Mouse (Mus musculus): ENCODE results near the gene Fam163a.

- TF ChIP-seq CTCF (conservative IDR thresholded peaks at IDR 0.05 in 1 of 2, IDR thresholded peaks at IDR 0.05 in 1 of 2; ENCODE audit: low read depth in 2 of 2, low read length in 2 of 2) (no peak), ZC3H11A (IDR thresholded peaks at IDR 0.05; ENCODE audit: low read depth, low read length) (no peak), ZNF384 (IDR thresholded peaks at IDR 0.05; ENCODE audit: low read depth, low read length) (no peak), CHD1 (IDR thresholded peaks at IDR 0.05; ENCODE audit: low read depth, low read length) (no peak), POLR2A (IDR thresholded peaks at IDR 0.05; ENCODE audit: low read depth, low read length) (no peak), MXI1 (IDR thresholded peaks at IDR 0.05; ENCODE audit: low read depth, low read length) (no peak), UBTF (IDR thresholded peaks at IDR 0.05; ENCODE audit: low read depth, low read length) (no peak), NRF1 (IDR thresholded peaks at IDR 0.05; ENCODE audit: low read depth, low read length) (no peak), POLR2AphosphoS2 (IDR thresholded peaks at IDR 0.05; ENCODE audit: low read depth, low read length) (no peak), BHLHE40 (IDR thresholded peaks at IDR 0.05; ENCODE audit: low read depth, low read length) (no peak), ZKSCAN1 (IDR thresholded peaks at IDR 0.05; ENCODE audit: borderline replicate concordance, low read depth, low read length) (no peak), EP300 (IDR thresholded peaks at IDR 0.05; ENCODE audit: low read length) (no peak), TBP (conservative IDR thresholded peaks at IDR 0.05; ENCODE audit: low read depth, low read length) (no peak)
Measured at GRCm38 (mm10) chr1:156044211-156044611, 160.6 kb downstream of the Fam163a start.

Data from CH12.LX (cell line).